Mouse (Mus musculus): Measurements from ENCODE around the gene Oaz3. TPM values are rescaled to one million over a fixed set of nuclear protein-coding genes. Genes with fewer than 3 reads are reported as not detected.

Oaz3 gene
- polyA plus RNA-seq, 1 experiment from 2014 or later, result 0.13 TPM

- Histone ChIP-seq H3K27ac (no peak overlapping the region), H3K4me1 (replicated peaks; ENCODE audit: insufficient read depth, low read length) (no peaks in the 10 kb centered on the region), H3K9ac (ENCODE audit: low read depth, low read length) (no peak overlapping the region), H3K4me3 (replicated peaks; ENCODE audit: low read depth, low read length) (no peak overlapping the region), H3K9me3 (replicated peaks; ENCODE audit: low read length) (no peaks in the 10 kb centered on the region), H3K4me2 (ENCODE audit: low read length) (no peak overlapping the region), H3K27me3 (ENCODE audit: insufficient read depth, low read length) (no peaks in the 10 kb centered on the region), H3K36me3 (ENCODE audit: insufficient read depth, low read length) (no peaks in the 10 kb centered on the region)
- DNase-seq (ENCODE audit: low spot score) (no peak), ATAC-seq (replicated peaks; ENCODE audit: low FRiP score, low read depth) (no peak)
- 77% methylated on average over 1 of the region's 1 CpGs for WGBS
- TF ChIP-seq CTCF (IDR thresholded peaks at IDR 0.05; ENCODE audit: low read depth), result no peak
Observed at GRCm38 (mm10) chr3:94396336-94396735, 47.4 kb downstream of the Oaz3 start.

- Histone ChIP-seq H3K4me3 (replicated peaks; ENCODE audit: low read depth, low read length) (no peak overlapping the region), H3K27ac (no peak overlapping the region), H3K9me3 (replicated peaks; ENCODE audit: low read length) (no peaks in the 10 kb centered on the region), H3K27me3 (ENCODE audit: insufficient read depth, low read length) (no peaks in the 10 kb centered on the region), H3K9ac (ENCODE audit: low read depth, low read length) (no peak overlapping the region), H3K4me2 (ENCODE audit: low read length) (no peak overlapping the region), H3K4me1 (replicated peaks; ENCODE audit: insufficient read depth, low read length) (no peaks in the 10 kb centered on the region), H3K36me3 (ENCODE audit: insufficient read depth, low read length) (no peaks in the 10 kb centered on the region)
- no peak for DNase-seq (ENCODE audit: low spot score)
- TF ChIP-seq CTCF (IDR thresholded peaks at IDR 0.05; ENCODE audit: low read depth), result no peak
- 61% methylated on average over 4 of the region's 4 CpGs for WGBS
- ATAC-seq (replicated peaks; ENCODE audit: low FRiP score, low read depth), result no peak
Observed at GRCm38 (mm10) chr3:94393049-94393448, 50.7 kb downstream of the Oaz3 start.

GRCm38 (mm10) chr3:94392128-94392527 lies 51.6 kb downstream of the Oaz3 start:
- no peak overlapping the region for H3K9ac ChIP-seq (ENCODE audit: low read depth, low read length)
- no peaks in the 10 kb centered on the region for H3K4me1 ChIP-seq (replicated peaks; ENCODE audit: insufficient read depth, low read length)
- no peak for ATAC-seq (replicated peaks; ENCODE audit: low FRiP score, low read depth)
- H3K36me3 ChIP-seq (ENCODE audit: insufficient read depth, low read length), result no peaks in the 10 kb centered on the region
- WGBS, result 80% methylated on average over 2 of the region's 2 CpGs
- H3K4me3 ChIP-seq (replicated peaks; ENCODE audit: low read depth, low read length), result no peak overlapping the region
- no peak for TF ChIP-seq CTCF (IDR thresholded peaks at IDR 0.05; ENCODE audit: low read depth)
- no peak overlapping the region for H3K4me2 ChIP-seq (ENCODE audit: low read length)
- no peaks in the 10 kb centered on the region for H3K9me3 ChIP-seq (replicated peaks; ENCODE audit: low read length)
- no peak overlapping the region for H3K27ac ChIP-seq
- no peak for DNase-seq (ENCODE audit: low spot score)
- no peaks in the 10 kb centered on the region for H3K27me3 ChIP-seq (ENCODE audit: insufficient read depth, low read length)

GRCm38 (mm10) chr3:94391001-94391400 lies 52.7 kb downstream of the Oaz3 start:
- no peak overlapping the region for H3K9ac ChIP-seq (ENCODE audit: low read depth, low read length)
- H3K27ac ChIP-seq, result no peak overlapping the region
- TF ChIP-seq CTCF (IDR thresholded peaks at IDR 0.05; ENCODE audit: low read depth), result no peak
- H3K27me3 ChIP-seq (ENCODE audit: insufficient read depth, low read length), result no peaks in the 10 kb centered on the region
- H3K36me3 ChIP-seq (ENCODE audit: insufficient read depth, low read length), result no peaks in the 10 kb centered on the region
- no peak for ATAC-seq (replicated peaks; ENCODE audit: low FRiP score, low read depth)
- H3K4me2 ChIP-seq (ENCODE audit: low read length), result no peak overlapping the region
- H3K4me3 ChIP-seq (replicated peaks; ENCODE audit: low read depth, low read length), result no peak overlapping the region
- WGBS, result 81% methylated on average over 5 of the region's 5 CpGs
- DNase-seq (ENCODE audit: low spot score), result no peak
- no peaks in the 10 kb centered on the region for H3K4me1 ChIP-seq (replicated peaks; ENCODE audit: insufficient read depth, low read length)
- no peaks in the 10 kb centered on the region for H3K9me3 ChIP-seq (replicated peaks; ENCODE audit: low read length)

- H3K4me2 ChIP-seq (ENCODE audit: low read length), result no peak overlapping the region
Observed at GRCm38 (mm10) chr3:94389420-94389819, 54.3 kb downstream of the Oaz3 start.

GRCm38 (mm10) chr3:94388047-94388446 lies 55.7 kb downstream of the Oaz3 start:
- Histone ChIP-seq H3K4me3 (replicated peaks; ENCODE audit: low read depth, low read length) (no peak overlapping the region), H3K9ac (ENCODE audit: low read depth, low read length) (no peak overlapping the region), H3K4me2 (ENCODE audit: low read length) (no peak overlapping the region), H3K27ac (no peak overlapping the region), H3K27me3 (ENCODE audit: insufficient read depth, low read length) (no peaks in the 10 kb centered on the region), H3K4me1 (replicated peaks; ENCODE audit: insufficient read depth, low read length) (no peaks in the 10 kb centered on the region), H3K9me3 (replicated peaks; ENCODE audit: low read length) (no peaks in the 10 kb centered on the region), H3K36me3 (ENCODE audit: insufficient read depth, low read length) (no peaks in the 10 kb centered on the region)
- WGBS, result 68% methylated on average over 5 of the region's 5 CpGs
- TF ChIP-seq CTCF (IDR thresholded peaks at IDR 0.05; ENCODE audit: low read depth), result no peak
- DNase-seq (ENCODE audit: low spot score) (no peak), ATAC-seq (replicated peaks; ENCODE audit: low FRiP score, low read depth) (no peak)

More at GRCm38 (mm10) chr3:94389420-94389819, 54.3 kb downstream of the Oaz3 start:
- WGBS, result 96% methylated on average over 16 of the region's 16 CpGs
- Histone ChIP-seq H3K36me3 (ENCODE audit: insufficient read depth, low read length) (no peaks in the 10 kb centered on the region), H3K4me3 (replicated peaks; ENCODE audit: low read depth, low read length) (no peak overlapping the region), H3K27me3 (ENCODE audit: insufficient read depth, low read length) (no peaks in the 10 kb centered on the region), H3K4me1 (replicated peaks; ENCODE audit: insufficient read depth, low read length) (no peaks in the 10 kb centered on the region), H3K9me3 (replicated peaks; ENCODE audit: low read length) (no peaks in the 10 kb centered on the region), H3K9ac (ENCODE audit: low read depth, low read length) (no peak overlapping the region), H3K27ac (no peak overlapping the region)
- TF ChIP-seq CTCF (IDR thresholded peaks at IDR 0.05; ENCODE audit: low read depth), result no peak
- no peak for ATAC-seq (replicated peaks; ENCODE audit: low FRiP score, low read depth)
- no peak for DNase-seq (ENCODE audit: low spot score)

GRCm38 (mm10) chr3:94387391-94387790 lies 56.3 kb downstream of the Oaz3 start:
- WGBS, result 87% methylated on average over 10 of the region's 10 CpGs
- Histone ChIP-seq H3K4me3 (replicated peaks; ENCODE audit: low read depth, low read length) (no peak overlapping the region), H3K4me2 (ENCODE audit: low read length) (no peak overlapping the region), H3K27ac (no peak overlapping the region), H3K9ac (ENCODE audit: low read depth, low read length) (no peak overlapping the region), H3K36me3 (ENCODE audit: insufficient read depth, low read length) (no peaks in the 10 kb centered on the region), H3K4me1 (replicated peaks; ENCODE audit: insufficient read depth, low read length) (no peaks in the 10 kb centered on the region), H3K9me3 (replicated peaks; ENCODE audit: low read length) (no peaks in the 10 kb centered on the region), H3K27me3 (ENCODE audit: insufficient read depth, low read length) (no peaks in the 10 kb centered on the region)
- no peak for ATAC-seq (replicated peaks; ENCODE audit: low FRiP score, low read depth)
- no peak for TF ChIP-seq CTCF (IDR thresholded peaks at IDR 0.05; ENCODE audit: low read depth)
- no peak for DNase-seq (ENCODE audit: low spot score)

Measured in kidney, postnatal 0 days (tissue).